Mouse (Mus musculus) activated CD4-positive, CD25-positive, alpha-beta regulatory T cell, adult 4 months (primary cell): ENCODE results near the gene Mea1. TPM values are rescaled to one million over a fixed set of nuclear protein-coding genes. Genes with fewer than 3 reads are reported as not detected.

Experiments
- ATAC-seq: one replicate; pipeline ENCODE4 v1.8.0; 2017
- polyA plus RNA-seq, 2 experiments: library from polyadenylated mRNA; unstranded; fragments of 100-300 nt; shearing (Covaris generic); gene quantifications; one replicate each; pipeline ENCODE4 v1.2.1; 2017

Mea1 gene
- polyA plus RNA-seq, 2 experiments from 2014 or later, result 164 to 197 TPM

DNA sequence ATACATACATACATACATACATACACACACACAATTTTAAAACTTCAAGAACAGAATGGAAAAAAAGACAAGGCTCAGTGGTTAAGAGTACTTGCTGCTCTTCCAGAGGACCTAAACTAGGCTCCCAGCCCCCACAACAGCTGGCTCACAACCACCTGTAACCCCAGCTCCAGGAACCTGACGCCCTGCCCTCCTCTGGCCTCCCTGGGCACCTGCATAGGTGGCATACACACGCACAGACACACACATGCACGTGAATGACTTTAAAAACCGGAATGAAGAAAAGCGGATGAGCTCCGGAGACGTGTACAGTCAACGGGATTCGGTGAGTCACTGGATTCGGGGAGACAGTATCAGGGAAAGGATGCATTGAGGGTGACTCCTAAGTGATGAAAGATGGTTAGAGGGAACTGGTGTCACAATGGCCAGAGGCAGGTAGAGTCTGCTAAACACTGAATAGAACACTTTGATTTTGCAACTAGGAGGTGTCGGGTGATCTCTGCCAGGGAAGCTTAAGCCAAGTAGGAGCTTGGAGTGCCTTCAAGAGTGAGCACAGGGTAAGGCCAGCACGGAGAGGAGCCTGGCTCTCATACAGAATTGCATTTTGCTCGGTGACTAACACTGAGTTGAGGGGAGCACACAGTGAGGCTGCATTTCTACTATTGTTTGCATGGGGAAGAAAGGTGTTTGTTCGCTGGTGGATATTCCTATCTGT is 27.9 kb downstream of the Mea1 start:
- no peak for ATAC-seq

DNA sequence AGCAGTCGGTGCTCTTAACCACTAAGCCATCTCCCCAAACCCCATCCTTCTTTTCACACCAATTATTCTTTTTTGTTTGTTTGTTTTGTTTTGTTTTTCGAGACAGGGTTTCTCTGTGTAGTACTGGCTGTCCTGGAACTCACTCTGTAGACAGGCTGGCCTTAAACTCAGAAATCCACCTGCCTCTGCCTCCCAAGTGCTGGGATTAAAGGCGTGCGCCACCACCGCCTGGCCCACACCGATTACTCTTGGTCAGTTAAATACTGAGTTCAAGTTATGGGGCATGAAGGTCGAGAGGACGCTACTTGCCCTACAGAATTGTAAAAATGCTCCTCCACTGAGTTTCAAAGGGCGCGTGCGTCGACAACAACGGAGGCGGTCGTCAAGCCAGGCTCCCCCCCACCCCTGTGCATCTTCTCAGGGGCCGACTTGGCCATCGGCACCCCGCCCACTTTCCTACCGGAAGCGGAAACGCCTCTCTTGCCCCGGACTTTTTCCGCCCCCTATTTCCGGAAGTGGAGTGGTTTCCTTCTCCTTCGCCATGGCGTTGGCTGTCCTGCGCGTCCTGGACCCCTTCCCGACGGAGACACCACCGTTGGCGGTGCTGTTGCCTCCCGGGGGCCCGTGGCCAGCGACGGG is 32.5 kb downstream of the Mea1 start, which contains the start of gene Pex6:
TSS of gene Pex6 (plus strand) at position 505 of the 639 bp plus-strand sequence.
- ATAC-seq, result peak; percentile 82

DNA sequence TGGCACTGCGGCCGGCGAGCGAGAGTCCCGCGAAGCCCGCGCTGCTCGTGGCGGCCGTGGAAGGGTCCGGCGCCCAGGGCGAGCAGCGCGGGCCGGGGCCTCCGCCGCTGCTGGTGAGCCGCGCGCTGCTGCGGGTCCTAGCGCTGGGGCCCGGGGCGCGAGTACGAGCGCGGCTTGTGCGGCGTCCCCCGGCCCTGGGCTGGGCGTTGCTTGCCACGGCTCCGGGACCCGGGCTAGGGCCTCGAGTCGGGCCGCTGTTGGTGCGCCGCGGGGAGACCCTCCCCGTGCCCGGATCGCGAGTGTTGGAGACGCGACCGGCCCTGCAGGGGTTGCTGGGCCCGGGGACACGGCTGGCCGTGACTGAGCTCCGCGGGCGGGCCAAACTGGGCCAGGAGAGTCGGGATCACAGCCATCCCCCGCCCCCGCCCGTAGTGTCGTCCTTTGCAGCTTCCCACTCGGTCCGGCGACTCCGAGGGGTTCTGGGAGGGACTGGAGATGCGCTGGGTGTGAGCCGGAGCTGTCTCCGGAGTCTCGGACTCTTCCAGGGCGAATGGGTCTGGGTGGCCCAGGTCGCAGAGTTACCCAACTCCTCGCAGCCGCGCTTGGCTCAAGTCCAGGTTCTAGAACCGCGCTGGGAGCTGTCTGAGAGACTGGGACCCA is 33.1 kb downstream of the Mea1 start:
- peak; percentile 20 for ATAC-seq

- ATAC-seq, result peak; percentile 15
These were observed 33.8 kb downstream of the Mea1 start for GRCm38 (mm10) chr17:46712442-46712841.

GRCm38 (mm10) chr17:46713849-46714248 is 35.3 kb downstream of the Mea1 start:
- ATAC-seq, result no peak

DNA sequence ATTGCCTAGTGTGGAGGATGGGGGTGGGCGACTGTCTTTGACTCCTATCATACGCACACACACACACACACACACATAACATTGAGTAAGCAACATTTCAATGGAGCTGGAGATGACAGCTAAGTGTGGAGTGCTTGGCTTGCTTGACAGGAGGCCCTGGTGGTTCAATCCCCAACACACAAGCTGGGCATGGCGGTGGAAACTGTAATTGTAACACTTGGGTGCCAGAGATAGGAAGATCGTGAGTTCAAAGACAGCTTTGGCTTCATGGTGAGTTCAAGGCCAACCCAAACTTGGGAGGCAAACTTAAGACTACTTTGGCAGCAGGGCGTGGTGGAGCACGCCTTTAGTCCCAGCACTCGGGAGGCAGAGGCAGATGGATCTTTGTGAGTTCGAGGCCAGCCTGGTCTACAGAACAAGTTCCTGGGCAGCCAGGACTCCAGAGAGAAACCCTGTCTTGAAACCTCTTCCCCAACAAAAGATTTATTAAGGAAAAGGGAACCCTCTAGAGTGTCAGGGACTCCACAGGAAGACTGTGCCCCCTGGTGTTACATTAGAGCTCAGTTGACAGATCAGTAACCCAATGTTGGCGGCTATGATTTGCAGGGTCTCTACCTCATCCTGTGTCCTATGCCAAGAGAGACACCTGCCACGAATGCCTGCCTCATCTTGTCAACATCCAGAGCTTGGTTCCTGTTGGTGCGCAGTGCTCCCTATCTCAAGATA is 36.3 kb downstream of the Mea1 start:
- ATAC-seq, result no peak

DNA sequence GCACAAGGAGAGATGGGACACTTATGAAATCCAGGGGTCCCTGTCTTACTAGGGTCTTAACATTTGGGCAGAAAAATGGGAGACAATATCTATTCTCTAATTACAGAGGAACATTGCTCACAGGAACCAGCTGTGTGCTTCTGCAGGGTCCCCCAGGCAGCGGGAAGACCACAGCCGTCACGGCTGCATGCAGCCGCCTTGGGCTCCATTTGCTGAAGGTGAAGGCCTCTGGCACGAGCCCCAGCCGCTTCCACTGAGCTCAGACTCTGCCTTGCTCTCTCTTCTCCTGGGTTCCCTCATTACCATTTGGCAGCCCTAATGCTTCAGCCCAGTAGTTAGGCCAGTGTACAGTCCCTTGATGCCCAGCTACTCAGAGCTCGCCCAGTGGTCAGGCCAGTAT is 42.5 kb downstream of the Mea1 start:
- ATAC-seq, result no peak

DNA sequence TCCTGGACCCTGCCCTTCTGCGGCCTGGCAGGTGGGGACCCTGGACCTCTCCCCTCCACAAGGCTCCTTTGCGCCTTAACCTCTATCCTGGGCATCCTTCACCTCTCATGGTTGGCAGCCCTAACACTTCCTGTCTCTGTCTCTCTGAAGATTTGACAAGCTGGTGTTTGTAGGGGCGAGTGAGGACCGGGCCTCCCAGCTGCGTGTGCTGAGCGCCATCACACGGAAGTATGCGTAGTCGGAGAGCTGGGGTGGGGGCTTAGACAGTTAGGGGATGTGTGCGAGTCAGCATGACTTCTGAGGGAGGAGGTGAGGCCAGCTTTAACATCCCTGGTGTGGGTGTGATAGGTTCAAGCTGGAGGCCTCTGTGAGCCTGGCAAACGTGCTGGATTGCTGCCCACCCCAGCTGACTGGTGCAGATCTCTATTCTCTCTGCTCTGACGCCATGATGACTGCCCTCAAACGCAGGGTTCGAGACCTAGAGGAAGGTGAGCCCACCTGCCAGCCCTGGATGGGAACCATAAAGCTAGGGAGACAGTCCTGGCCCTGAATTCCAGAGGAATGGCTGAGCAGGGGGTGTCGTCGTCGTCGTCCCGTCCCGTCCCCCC is 46.0 kb downstream of the Mea1 start:
- no peak for ATAC-seq

GRCm38 (mm10) chr17:46725273-46725672 is 46.7 kb downstream of the Mea1 start:
- no peak for ATAC-seq

DNA sequence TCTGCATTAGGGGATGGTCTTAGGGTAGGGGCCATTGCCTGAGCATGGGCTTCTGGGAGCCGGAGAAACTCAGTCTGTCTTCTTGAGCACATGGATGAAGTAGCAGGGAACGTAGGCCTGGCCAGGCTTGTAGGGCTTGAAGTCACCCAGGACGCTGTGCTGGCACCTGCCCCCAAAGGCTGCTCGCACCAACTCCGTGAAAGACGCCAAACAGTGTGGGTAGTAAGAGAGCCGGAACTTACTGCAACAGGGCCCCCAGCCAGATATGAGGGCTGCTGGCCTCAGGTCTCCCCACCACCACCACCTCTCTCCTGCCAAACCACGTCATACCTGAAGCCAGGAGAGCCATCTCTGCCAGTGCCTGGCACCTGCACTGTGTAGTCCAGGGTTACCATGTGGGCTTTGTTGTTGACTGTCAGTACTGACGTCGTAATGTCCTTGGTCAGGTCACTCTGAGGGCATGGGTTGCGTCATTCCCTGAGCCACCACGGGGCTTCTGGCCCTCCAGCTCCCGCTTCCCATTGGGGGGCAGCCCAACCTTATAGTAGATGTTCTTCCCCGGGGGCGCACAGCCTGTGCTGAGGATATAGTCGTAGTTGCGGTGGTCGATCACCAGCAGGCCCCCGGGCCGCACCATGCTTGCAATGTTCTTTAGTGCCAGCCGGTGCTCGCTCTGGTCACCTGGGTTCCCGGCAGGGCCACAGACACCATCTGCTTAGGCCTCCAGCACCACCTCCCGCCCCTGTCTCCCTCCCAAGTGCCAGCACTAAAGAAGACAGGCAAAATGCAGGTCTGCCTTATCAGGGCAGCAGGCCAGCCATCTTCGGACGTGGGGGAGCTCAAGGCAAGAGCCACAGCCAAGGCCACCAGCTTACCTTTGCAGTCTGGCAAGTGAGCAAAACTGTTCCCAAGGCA is 47.4 kb downstream of the Mea1 start:
- ATAC-seq, result no peak

GRCm38 (mm10) chr17:46727271-46727670 is 48.7 kb downstream of the Mea1 start:
- no peak for ATAC-seq

DNA sequence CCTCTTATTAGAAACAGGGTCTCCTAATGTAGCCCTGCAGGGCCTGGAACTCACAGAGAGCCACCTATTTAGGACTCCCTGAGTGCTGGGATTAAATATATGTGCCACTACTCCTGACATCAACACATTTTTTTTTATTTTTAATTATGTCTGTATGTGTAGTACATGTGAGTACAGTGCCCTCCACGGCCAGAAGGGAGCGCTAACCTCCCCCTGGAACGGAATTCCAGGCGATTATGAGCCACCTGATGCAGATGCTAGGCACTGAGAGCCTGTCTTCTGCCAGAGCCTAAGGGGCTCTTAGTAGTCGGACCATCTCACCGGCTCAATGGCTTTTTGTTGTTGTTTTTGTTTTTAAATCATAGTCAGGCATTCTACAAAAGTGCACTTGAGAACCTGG is 49.4 kb downstream of the Mea1 start:
- ATAC-seq, result no peak

DNA sequence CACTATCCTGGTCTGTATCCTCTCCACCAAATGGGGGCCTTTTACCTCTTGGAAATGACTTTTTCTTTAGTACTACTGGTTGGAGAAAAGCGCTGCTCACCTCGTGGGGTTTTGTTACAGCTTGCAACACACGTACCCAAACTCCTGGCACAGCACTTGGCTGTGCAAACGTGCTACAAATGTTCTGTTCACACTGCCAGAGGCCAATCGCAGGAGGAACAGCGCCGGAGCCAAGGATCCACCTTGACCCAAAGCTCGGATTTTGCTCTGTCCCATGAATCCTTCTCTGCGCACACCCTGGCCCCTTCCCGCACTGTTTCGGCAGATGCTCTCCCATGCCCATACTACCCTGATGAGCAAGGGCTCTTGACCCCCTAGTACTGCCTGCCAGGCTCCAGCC is 49.9 kb downstream of the Mea1 start:
- no peak for ATAC-seq

- ATAC-seq, result no peak
These were observed 50.3 kb downstream of the Mea1 start, which contains the start of gene Gnmt for GRCm38 (mm10) chr17:46728904-46729318. Gnmt (minus strand) TSS chr17:46729168.

Other genes starting within 250 kb of the Mea1 start
- not detected for gene Crip3, start 249.9 kb upstream of the Mea1 start, polyA plus RNA-seq
- not detected for gene Slc22a7, start 240.3 kb upstream of the Mea1 start, polyA plus RNA-seq
- 1 to 10 TPM in 1 of 2 experiments, under 1 TPM in 1; 0.49 to 1.5 TPM for gene Ttbk1, start 191.1 kb upstream of the Mea1 start, polyA plus RNA-seq
- 10 to 100 TPM; 11.1 to 13.4 TPM for gene Dnph1, start 182.1 kb upstream of the Mea1 start, polyA plus RNA-seq
- gene Cul9, start 132.4 kb upstream of the Mea1 start, polyA plus RNA-seq, result 1 to 10 TPM; 2.7 to 3.5 TPM
- gene Srf, start 122.6 kb upstream of the Mea1 start, polyA plus RNA-seq, result 10 to 100 TPM in 1 of 2 experiments, 1 to 10 TPM in 1; 6.3 to 10.9 TPM
- under 1 TPM in 1 of 2 experiments, not detected in 1; 0.22 TPM for gene Ptk7, start 49.3 kb upstream of the Mea1 start, polyA plus RNA-seq
- gene Klc4, start 32.8 kb upstream of the Mea1 start, polyA plus RNA-seq, result 10 to 100 TPM in 1 of 2 experiments, 1 to 10 TPM in 1; 5.6 to 11.2 TPM
- gene Mrpl2, start 32.6 kb upstream of the Mea1 start, polyA plus RNA-seq, result 10 to 100 TPM; 67.3 to 68.4 TPM
- gene Cul7, start 28.5 kb upstream of the Mea1 start, polyA plus RNA-seq, result 1 to 10 TPM; 2.8 to 4.1 TPM
- gene Rrp36, start 4.4 kb upstream of the Mea1 start, polyA plus RNA-seq, result 10 to 100 TPM; 44.0 to 48.0 TPM
- gene Klhdc3, start 2.1 kb downstream of the Mea1 start, polyA plus RNA-seq, result 10 to 100 TPM; 22.0 to 28.7 TPM
- gene Ppp2r5d, start 26.3 kb downstream of the Mea1 start, polyA plus RNA-seq, result 10 to 100 TPM; 21.9 to 30.2 TPM
- gene Pex6, start 32.7 kb downstream of the Mea1 start, polyA plus RNA-seq, result 1 to 10 TPM; 2.9 to 4.0 TPM
- under 1 TPM; 0.54 to 0.83 TPM for gene Gnmt, start 50.4 kb downstream of the Mea1 start, polyA plus RNA-seq
- gene Cnpy3, start 73.4 kb downstream of the Mea1 start, polyA plus RNA-seq, result 10 to 100 TPM; 19.2 to 21.6 TPM
- not detected for gene Ptcra, start 84.9 kb downstream of the Mea1 start, polyA plus RNA-seq
- 10 to 100 TPM; 20.0 to 25.1 TPM for gene 2310039H08Rik, start 93.8 kb downstream of the Mea1 start, polyA plus RNA-seq
- gene Rpl7l1, start 103.9 kb downstream of the Mea1 start, polyA plus RNA-seq, result 100 to 1,000 TPM; 144 to 146 TPM
- 1 to 10 TPM; 8.3 to 8.5 TPM for gene Bicral, start 179.7 kb downstream of the Mea1 start, polyA plus RNA-seq
- 10 to 100 TPM; 10.4 to 12.4 TPM for gene Tbcc, start 211.9 kb downstream of the Mea1 start, polyA plus RNA-seq
- not detected for gene Prph2, start 231.7 kb downstream of the Mea1 start, polyA plus RNA-seq